Mouse (Mus musculus): ENCODE data around the gene Adipor1.

The Adipor1 gene

GRCm38 (mm10) chr1:134411706-134412629 is 3.2 kb upstream of the Adipor1 start:
- TF ChIP-seq GATA4 (IDR thresholded peaks at IDR 0.05; ENCODE audit: insufficient replicate concordance, low read length), result no peak

GRCm38 (mm10) chr1:134414038-134414437 is 1.1 kb upstream of the Adipor1 start:
- no peak for TF ChIP-seq GATA4 (IDR thresholded peaks at IDR 0.05; ENCODE audit: insufficient replicate concordance, low read length)

DNA sequence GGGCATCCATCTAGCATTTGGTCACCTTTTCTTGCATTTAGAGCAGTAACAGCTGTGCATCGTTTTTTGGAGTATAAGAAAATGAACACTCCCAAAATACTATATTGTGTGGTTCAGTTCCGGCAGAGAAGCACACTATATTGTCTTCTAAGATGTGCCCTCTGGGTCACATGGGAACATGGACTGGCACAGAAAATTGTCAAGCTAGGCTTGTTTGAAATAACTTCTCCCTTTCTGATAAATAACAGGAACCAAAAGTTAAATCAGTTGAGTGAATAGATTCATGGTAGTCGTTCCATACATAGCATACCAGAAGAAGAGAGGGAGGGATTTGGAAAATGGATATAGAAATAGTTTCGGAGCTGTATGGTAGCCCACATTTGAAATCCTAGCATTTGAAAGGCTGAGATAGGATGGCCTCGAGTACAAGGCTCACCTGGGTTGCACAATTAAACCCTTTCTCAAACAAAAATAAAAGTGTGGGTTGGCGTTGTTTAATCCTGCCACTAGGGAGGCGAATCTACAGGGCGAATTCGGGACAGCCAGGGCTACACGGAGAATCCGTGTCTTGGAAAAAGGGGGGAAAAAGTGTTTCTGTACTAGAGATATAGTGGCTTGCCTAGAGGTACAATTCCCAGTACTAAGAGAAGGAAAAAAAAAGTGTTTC is 544 bp upstream of the Adipor1 start:
- TF ChIP-seq GATA4 (IDR thresholded peaks at IDR 0.05; ENCODE audit: insufficient replicate concordance, low read length), result no peak

GRCm38 (mm10) chr1:134418414-134418975 is 3.3 kb downstream of the Adipor1 start:
- TF ChIP-seq GATA4 (IDR thresholded peaks at IDR 0.05; ENCODE audit: insufficient replicate concordance, low read length), result peak; percentile 65; the same call in 1 of the 2 replicates

- TF ChIP-seq GATA4 (IDR thresholded peaks at IDR 0.05; ENCODE audit: insufficient replicate concordance, low read length), result no peak
Measured at GRCm38 (mm10) chr1:134419176-134419575, 4.0 kb downstream of the Adipor1 start.

GRCm38 (mm10) chr1:134419751-134420458 is 4.7 kb downstream of the Adipor1 start:
- peak; percentile 85 for TF ChIP-seq GATA4 (IDR thresholded peaks at IDR 0.05; ENCODE audit: insufficient replicate concordance, low read length)

DNA sequence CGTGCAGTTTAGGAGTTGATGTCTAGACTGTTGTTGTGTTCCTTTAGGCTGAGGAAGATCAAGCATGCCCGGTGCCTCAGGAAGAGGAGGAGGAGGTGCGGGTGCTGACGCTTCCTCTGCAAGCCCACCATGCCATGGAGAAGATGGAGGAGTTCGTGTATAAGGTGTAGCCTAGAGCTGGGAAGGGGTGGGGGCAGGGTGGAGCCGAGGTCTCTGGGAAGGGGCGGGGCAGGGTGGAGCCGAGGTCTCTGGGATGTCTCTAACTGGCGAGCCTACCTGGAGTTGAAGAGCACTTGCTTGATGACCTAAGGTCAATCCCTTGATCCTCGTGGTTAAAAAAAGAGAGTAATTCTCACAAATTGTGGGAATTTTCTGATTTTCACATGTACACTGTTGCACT is 8.7 kb downstream of the Adipor1 start:
- no peak for TF ChIP-seq GATA4 (IDR thresholded peaks at IDR 0.05; ENCODE audit: insufficient replicate concordance, low read length)

DNA sequence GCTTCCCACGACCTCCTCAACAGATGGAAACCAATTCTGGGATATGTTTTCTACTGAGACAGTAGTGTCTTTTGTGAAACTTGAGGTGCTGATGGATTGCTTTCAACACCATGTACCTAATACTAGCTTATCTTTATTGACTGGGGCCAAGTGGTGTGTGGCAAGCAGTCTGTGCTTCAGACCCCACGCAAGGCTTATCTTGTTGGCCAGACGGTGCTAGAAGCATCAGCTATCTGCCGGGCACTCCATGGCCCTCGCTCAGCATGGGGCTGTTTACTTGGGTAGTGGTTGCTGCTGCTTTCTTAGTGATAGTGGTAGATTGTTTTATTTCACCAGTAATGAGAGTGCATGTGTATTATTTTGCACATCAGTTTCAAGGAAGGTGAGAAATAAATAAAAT is 11.1 kb downstream of the Adipor1 start:
- TF ChIP-seq GATA4 (IDR thresholded peaks at IDR 0.05; ENCODE audit: insufficient replicate concordance, low read length), result no peak

GRCm38 (mm10) chr1:134433002-134433401 is 17.8 kb downstream of the Adipor1 start:
- no peak for TF ChIP-seq GATA4 (IDR thresholded peaks at IDR 0.05; ENCODE audit: insufficient replicate concordance, low read length)

GRCm38 (mm10) chr1:134433473-134433872 is 18.3 kb downstream of the Adipor1 start:
- no peak for TF ChIP-seq GATA4 (IDR thresholded peaks at IDR 0.05; ENCODE audit: insufficient replicate concordance, low read length)

DNA sequence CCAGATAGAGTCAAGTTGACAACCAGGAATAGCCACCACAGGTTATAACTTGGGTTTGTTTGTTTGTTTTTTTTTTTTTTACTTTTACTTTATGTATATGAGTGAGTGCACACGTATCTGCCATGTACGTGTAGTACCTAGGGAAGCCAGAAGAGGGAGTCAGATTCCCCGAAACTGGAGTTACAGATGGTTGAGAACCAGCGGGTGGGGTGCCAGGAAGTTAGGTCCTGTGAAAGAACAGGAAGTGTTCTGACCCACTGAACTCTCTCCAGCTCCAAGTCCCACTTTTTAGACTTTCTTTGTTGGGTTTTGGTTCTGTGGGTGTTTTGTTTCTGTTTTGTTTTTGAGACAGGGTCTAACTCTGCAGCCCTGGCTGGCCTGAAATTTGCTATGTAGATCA is 20.2 kb downstream of the Adipor1 start:
- no peak for TF ChIP-seq GATA4 (IDR thresholded peaks at IDR 0.05; ENCODE audit: insufficient replicate concordance, low read length)

DNA sequence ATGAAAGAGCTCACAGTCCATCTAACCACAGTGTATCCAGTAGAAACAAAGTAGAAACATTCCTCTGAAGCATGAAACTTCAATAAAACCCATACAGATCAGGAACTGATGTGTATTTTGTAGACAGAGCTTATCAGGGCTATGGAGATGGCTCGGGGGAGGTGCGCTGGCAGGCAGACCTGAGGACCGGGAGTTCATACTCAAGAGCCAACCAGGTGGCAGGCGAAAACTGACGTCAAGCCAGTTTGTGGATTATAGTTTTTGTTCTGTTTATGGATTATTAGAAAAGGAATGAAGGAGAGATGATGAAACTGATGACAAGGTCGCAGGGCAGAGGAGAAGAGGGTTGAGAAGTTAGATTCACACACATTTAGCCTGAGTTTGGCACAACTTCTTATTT is 25.3 kb downstream of the Adipor1 start:
- no peak for TF ChIP-seq GATA4 (IDR thresholded peaks at IDR 0.05; ENCODE audit: insufficient replicate concordance, low read length)

DNA sequence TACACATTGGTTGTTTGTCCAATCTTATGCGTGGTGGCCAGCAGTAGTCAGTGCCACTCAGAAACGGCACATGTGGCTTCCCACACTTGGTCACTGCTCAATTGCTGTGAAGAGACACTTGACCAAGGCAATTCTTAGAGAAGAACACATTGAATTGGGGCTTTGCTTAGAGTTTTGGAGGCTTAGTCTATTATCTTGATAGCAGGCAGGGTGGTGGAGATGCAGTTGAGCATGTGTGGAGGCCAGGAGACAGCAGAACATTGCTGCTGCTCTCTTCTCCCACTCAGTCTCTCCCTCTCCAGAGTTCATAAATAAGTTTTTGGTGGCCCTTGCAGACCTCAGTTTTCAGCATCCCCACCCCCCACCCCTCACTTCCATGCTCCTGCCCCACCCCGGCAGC is 27.2 kb downstream of the Adipor1 start:
- TF ChIP-seq GATA4 (IDR thresholded peaks at IDR 0.05; ENCODE audit: insufficient replicate concordance, low read length), result no peak

DNA sequence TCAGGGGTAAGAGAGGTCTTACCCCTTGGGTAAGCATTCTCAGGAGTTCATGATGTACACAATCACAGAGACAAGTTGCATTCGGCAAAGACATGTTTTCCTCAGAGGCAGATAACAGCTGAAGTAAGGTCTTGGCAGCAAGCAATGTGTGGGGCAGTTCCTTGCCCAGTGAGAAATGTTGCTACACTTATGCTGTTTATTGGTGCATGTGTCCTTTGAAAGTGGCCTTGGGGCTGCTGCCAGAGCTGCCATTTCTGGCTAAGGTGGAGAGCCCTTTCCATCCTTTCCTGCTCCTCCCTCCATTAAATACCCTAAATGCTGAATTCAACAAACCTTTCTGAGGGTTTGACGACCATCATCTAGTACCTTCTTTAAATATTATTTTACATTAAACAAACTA is 30.2 kb downstream of the Adipor1 start:
- TF ChIP-seq GATA4 (IDR thresholded peaks at IDR 0.05; ENCODE audit: insufficient replicate concordance, low read length), result no peak

GRCm38 (mm10) chr1:134450201-134450600 is 35.0 kb downstream of the Adipor1 start:
- TF ChIP-seq GATA4 (IDR thresholded peaks at IDR 0.05; ENCODE audit: insufficient replicate concordance, low read length), result no peak

Data from liver, adult (tissue).